Mouse (Mus musculus) CH12.LX (cell line): ENCODE data around the gene Lmnb2. TPM values are rescaled to one million over a fixed set of nuclear protein-coding genes. Genes with fewer than 3 reads are reported as not detected.

Experiments
- DNase-seq: peaks from one replicate; pipeline ENCODE4 v3.0.0-alpha.2; 2013; ENCODE audit errors: extremely low read depth
- H3K27ac ChIP-seq: 2 replicates; pipeline ENCODE4 v1.5.1; 2012; ENCODE audit warnings: low read depth, mild to moderate bottlenecking, control low read depth, moderate library complexity; ENCODE audit not compliant: insufficient read depth
- H3K27me3 ChIP-seq: replicated peaks from 2 replicates; pipeline ENCODE3; 2012; ENCODE audit warnings: inconsistent platforms
- H3K36me3 ChIP-seq, 2 experiments: replicated peaks in 1 of 2; 2 replicates each; pipeline versions ENCODE3 to v1.6.1; 2012; ENCODE audit warnings: inconsistent platforms in 1 of 2, low read length in 1 of 2, mild to moderate bottlenecking in 1 of 2, mixed read lengths in 1 of 2, moderate library complexity in 1 of 2; ENCODE audit not compliant: control insufficient read depth in 1 of 2, insufficient read depth in 1 of 2
- H3K4me1 ChIP-seq, 2 experiments: 2 replicates each; pipeline ENCODE4 v1.6.1; 2012; ENCODE audit warnings: inconsistent platforms in 1 of 2, moderate library complexity in 1 of 2; ENCODE audit not compliant: insufficient read depth in 2 of 2, control insufficient read depth in 1 of 2
- H3K4me2 ChIP-seq: 2 replicates; pipeline ENCODE4 v1.6.1; 2012; ENCODE audit warnings: low read depth, mild to moderate bottlenecking, control low read depth; ENCODE audit not compliant: poor library complexity, insufficient read depth, severe bottlenecking
- H3K4me3 ChIP-seq, 3 experiments: fragments of 150-350 bp in 1 of 3; sonication (generic) in 1 of 3; replicated peaks in 1 of 3; 2 replicates each; pipeline versions ENCODE3 to v1.5.1; 2011 to 2012; ENCODE audit warnings: low read depth in 2 of 3, low read length in 2 of 3, mild to moderate bottlenecking in 2 of 3, moderate library complexity in 2 of 3, control low read depth in 1 of 3, improper control_type of control experiment in 1 of 3, inconsistent platforms in 1 of 3, mixed read lengths in 1 of 3; ENCODE audit not compliant: poor library complexity in 1 of 3
- H3K79me2 ChIP-seq: replicated peaks from 2 replicates; pipeline ENCODE4 v1.6.1; 2012; ENCODE audit warnings: mild to moderate bottlenecking, moderate library complexity; ENCODE audit not compliant: control insufficient read depth, poor library complexity, insufficient read depth, severe bottlenecking; ENCODE audit errors: extremely low read depth
- H3K9ac ChIP-seq: 2 replicates; pipeline ENCODE4 v1.6.1; 2012; ENCODE audit warnings: low read depth, mild to moderate bottlenecking, control low read depth, moderate library complexity; ENCODE audit not compliant: insufficient read depth
- H3K9me3 ChIP-seq: replicated peaks from 2 replicates; pipeline ENCODE3; 2012; ENCODE audit warnings: low read length, inconsistent platforms, mixed read lengths
- BHLHE40 ChIP-seq: IDR thresholded peaks from 2 replicates; pipeline ENCODE4 v1.6.1; 2011; ENCODE audit warnings: mild to moderate bottlenecking, low read depth, low read length, improper control_type of control experiment
- EP300 ChIP-seq: IDR thresholded peaks from 2 replicates; pipeline ENCODE4 v1.6.1; 2011; ENCODE audit warnings: low read length, improper control_type of control experiment
- GABPA ChIP-seq: IDR thresholded peaks from 2 replicates; pipeline ENCODE4 v1.6.1; 2012; ENCODE audit warnings: low read depth, low read length, improper control_type of control experiment, inconsistent platforms; ENCODE audit not compliant: insufficient replicate concordance
- JUND ChIP-seq: conservative IDR thresholded peaks from 2 replicates; pipeline ENCODE4 v1.6.1; 2011; ENCODE audit warnings: low read depth, low read length, improper control_type of control experiment
- MAFK ChIP-seq: IDR thresholded peaks from 2 replicates; pipeline ENCODE4 v1.6.1; 2011; ENCODE audit warnings: low read length, improper control_type of control experiment; ENCODE audit not compliant: insufficient replicate concordance
- MAX ChIP-seq: IDR thresholded peaks from 2 replicates; pipeline ENCODE4 v1.6.1; 2011; ENCODE audit warnings: low read length, improper control_type of control experiment
- MXI1 ChIP-seq: IDR thresholded peaks from 2 replicates; pipeline ENCODE4 v1.6.1; 2011; ENCODE audit warnings: mild to moderate bottlenecking, low read depth, low read length, improper control_type of control experiment
- PAX5 ChIP-seq: IDR thresholded peaks from 2 replicates; pipeline ENCODE4 v1.6.1; 2012; ENCODE audit warnings: low read length, inconsistent platforms, mixed read lengths
- POLR2AphosphoS2 ChIP-seq: IDR thresholded peaks from 2 replicates; pipeline ENCODE4 v1.6.1; 2011; ENCODE audit warnings: low read depth, low read length, improper control_type of control experiment
- RCOR1 ChIP-seq: conservative IDR thresholded peaks from 2 replicates; pipeline ENCODE4 v1.6.1; 2012; ENCODE audit warnings: low read depth, mild to moderate bottlenecking, inconsistent platforms, low read length, improper control_type of control experiment
- SIN3A ChIP-seq: IDR thresholded peaks from 2 replicates; pipeline ENCODE4 v1.6.1; 2012; ENCODE audit warnings: low read length, improper control_type of control experiment, inconsistent platforms
- SMC3 ChIP-seq: IDR thresholded peaks from 2 replicates; pipeline ENCODE4 v1.6.1; 2011; ENCODE audit warnings: low read depth, low read length, improper control_type of control experiment
- TCF12 ChIP-seq: IDR thresholded peaks from 2 replicates; pipeline ENCODE4 v1.6.1; 2014; ENCODE audit warnings: low read depth, mild to moderate bottlenecking, inconsistent platforms, low read length, improper control_type of control experiment
- ZMIZ1 ChIP-seq: IDR thresholded peaks from 2 replicates; pipeline ENCODE4 v1.6.1; 2012; ENCODE audit warnings: low read depth, mild to moderate bottlenecking, inconsistent platforms, low read length, improper control_type of control experiment
- ZNF384 ChIP-seq: IDR thresholded peaks from 2 replicates; pipeline ENCODE4 v1.6.1; 2012; ENCODE audit warnings: low read depth, low read length, improper control_type of control experiment, inconsistent platforms
- dilution Hi-C: fragments of 300-500 bp; cut with MboI; formaldehyde crosslinking; loops from 2 replicates; pipeline ENCODE4 v1.14.3; 2020; ENCODE audit warnings: low sequenced_read_pairs; ENCODE audit not compliant: extremely low pct_unique_long_range_greater_than_20kb, extremely low pct_ligation_motif_present
- in situ Hi-C: fragments of 300-500 bp; cut with MboI; formaldehyde crosslinking; loops from 3 replicates; pipeline ENCODE4 v1.14.3; 2019; ENCODE audit warnings: low sequenced_read_pairs, low pct_ligation_motif_present, low pct_unique_long_range_greater_than_20kb, mixed read lengths
- polyA plus RNA-seq: library from polyadenylated mRNA; unstranded; fragments of >175 nt; gene quantifications from 2 replicates; pipeline ENCODE4 v1.2.1, GENCODE M21; 2012; ENCODE audit warnings: low read depth; ENCODE audit not compliant: insufficient read length
- total RNA-seq, 2 experiments: library from RNA; depleted of rRNA; stranded (reverse); fragments of 300-350 nt in 1 of 2; fragments of >200 nt in 1 of 2; gene quantifications; 2 replicates each; pipeline ENCODE4 v1.2.3; 2012 to 2014

The Lmnb2 gene
- total and polyA plus RNA-seq, 3 experiments: 20.7 to 25.8 (median 23.7) TPM

DNA sequence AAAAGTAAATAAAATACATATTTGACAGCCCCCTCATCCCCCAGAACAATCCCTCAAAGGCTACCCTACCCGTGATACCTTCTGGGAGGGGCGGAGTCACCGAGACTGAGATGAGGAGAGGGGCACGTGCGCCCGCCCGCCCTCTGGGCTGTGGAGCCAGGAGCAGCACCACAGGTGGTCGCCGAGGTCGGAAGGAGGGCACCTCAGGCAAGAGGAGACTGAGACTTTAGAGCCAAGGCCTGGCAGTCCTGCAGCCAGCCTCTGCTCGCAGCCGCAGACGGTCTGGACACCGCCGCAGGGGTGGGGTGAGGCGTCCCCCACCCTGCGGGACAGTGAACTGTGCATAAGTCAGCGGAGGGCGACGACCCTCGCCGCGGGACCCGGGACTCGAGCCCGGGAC is 13.7 kb upstream of the Lmnb2 start:
- no peak for DNase-seq
- Histone ChIP-seq H3K4me3 (peak overlapping the region; percentile 14 to 96 (median 89)), H3K9ac (no peak overlapping the region), H3K27me3 (peaks cover 9% of the 10 kb centered on the region), H3K79me2 (peaks cover 9% of the 10 kb centered on the region), H3K4me2 (peak overlapping the region; percentile 73), H3K27ac (no peak overlapping the region), H3K4me1 (peaks cover 25 to 71% of the 10 kb centered on the region in 2 experiments), H3K36me3 (peaks cover 3 to 14% of the 10 kb centered on the region in 2 experiments), H3K9me3 (no peaks in the 10 kb centered on the region)
- dilution Hi-C loops (no loop called here), in situ Hi-C loops (loop anchor here (5.0 kb wide), 1 partner anchor 36 kb away; no protein-coding TSS in a partner anchor)
- TF ChIP-seq POLR2AphosphoS2 (no peak), EP300 (no peak), MAFK (no peak), RCOR1 (no peak), BHLHE40 (peak; percentile 69)

DNA sequence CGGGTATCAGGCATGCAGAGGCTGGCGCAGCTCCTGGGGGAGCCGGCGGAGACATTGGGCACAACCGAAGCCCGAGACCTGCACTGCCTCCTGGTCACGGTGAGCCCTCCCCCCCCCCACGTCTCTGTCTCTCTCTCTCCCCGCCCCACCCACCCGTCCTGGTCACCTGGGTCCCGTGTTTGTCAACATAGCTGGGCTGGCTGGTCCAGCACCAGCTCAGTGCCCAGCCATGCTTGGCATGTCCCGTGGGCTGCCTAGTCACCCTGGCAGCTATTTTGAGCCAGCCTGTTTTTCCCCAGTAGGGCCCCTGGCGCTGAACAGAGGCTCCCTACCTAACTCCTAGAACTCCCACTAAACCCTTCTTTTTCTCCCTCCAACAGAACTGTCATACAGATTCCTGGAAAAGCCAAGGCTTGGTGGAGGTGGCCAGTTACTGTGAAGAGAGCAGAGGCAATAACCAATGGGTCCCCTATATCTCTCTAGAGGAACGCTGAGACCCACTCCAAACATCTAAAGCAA is 13.2 kb upstream of the Lmnb2 start:
- in situ Hi-C loops (loop anchor here (5.0 kb wide), 1 partner anchor 36 kb away; no protein-coding TSS in a partner anchor), dilution Hi-C loops (no loop called here)
- DNase-seq: no peak
- peaks cover 7% of the 10 kb centered on the region for H3K27me3 ChIP-seq
- H3K36me3 ChIP-seq: peaks cover 3 to 14% of the 10 kb centered on the region in 2 experiments
- H3K27ac ChIP-seq: peak overlapping the region; percentile 41; the same call in 1 of the 2 replicates
- H3K9me3 ChIP-seq: no peaks in the 10 kb centered on the region
- peak overlapping the region; percentile 80 for H3K9ac ChIP-seq
- TF ChIP-seq GABPA: no peak
- TF ChIP-seq SMC3: no peak
- TF ChIP-seq BHLHE40: no peak
- no peak for TF ChIP-seq ZNF384
- no peak for TF ChIP-seq TCF12
- no peak for TF ChIP-seq JUND
- TF ChIP-seq SIN3A: 0 out of 2 replicates have a peak, but pooled peaks have one; percentile 16
- no peak for TF ChIP-seq PAX5
- TF ChIP-seq MXI1: 0 out of 2 replicates have a peak, but pooled peaks have one; percentile 24
- TF ChIP-seq ZMIZ1: no peak
- no peak for TF ChIP-seq MAX
- H3K4me2 ChIP-seq: peak overlapping the region; percentile 73
- peaks cover 25 to 69% of the 10 kb centered on the region in 2 experiments for H3K4me1 ChIP-seq
- peak overlapping the region; percentile 64 to 96 (median 89) for H3K4me3 ChIP-seq
- H3K79me2 ChIP-seq: peaks cover 9% of the 10 kb centered on the region
